Mouse (Mus musculus): ENCODE measurements around the gene Foxp1. TPM values are rescaled to one million over a fixed set of nuclear protein-coding genes. Genes with fewer than 3 reads are reported as not detected.

Foxp1 gene
- polyA plus RNA-seq, 1 experiment from 2014 or later = 141 TPM

- no peak overlapping the region for H3K9ac ChIP-seq
- no peak overlapping the region for H3K4me3 ChIP-seq
- no peaks in the 10 kb centered on the region for H3K9me3 ChIP-seq
- 37% methylated on average over 11 of the region's 11 CpGs for WGBS
- peaks cover 34% of the 10 kb centered on the region for H3K4me1 ChIP-seq
- no peaks in the 10 kb centered on the region for H3K27me3 ChIP-seq
- peaks cover 24% of the 10 kb centered on the region; the same call in 1 of the 2 replicates for H3K36me3 ChIP-seq
- no peak overlapping the region for H3K27ac ChIP-seq
- ATAC-seq (ENCODE audit: low FRiP score, low read depth) = no peak
- no peak overlapping the region for H3K4me2 ChIP-seq (replicated peaks)
Observed at GRCm38 (mm10) chr6:99451479-99451878, 71.0 kb downstream of the Foxp1 start.

GRCm38 (mm10) chr6:99447447-99447846, 75.1 kb downstream of the Foxp1 start:
- 66% methylated on average over 4 of the region's 4 CpGs for WGBS

GRCm38 (mm10) chr6:99446801-99447415, 75.6 kb downstream of the Foxp1 start:
- ATAC-seq (ENCODE audit: low FRiP score, low read depth) = no peak
- Histone ChIP-seq H3K27ac (no peak overlapping the region), H3K9ac (no peak overlapping the region), H3K27me3 (no peaks in the 10 kb centered on the region), H3K4me2 (replicated peaks) (no peak overlapping the region), H3K4me3 (no peak overlapping the region), H3K9me3 (no peaks in the 10 kb centered on the region), H3K36me3 (peaks cover 11% of the 10 kb centered on the region; the same call in 1 of the 2 replicates), H3K4me1 (peaks cover 26% of the 10 kb centered on the region)
- 92% methylated on average over 12 of the region's 12 CpGs for WGBS

More at GRCm38 (mm10) chr6:99447447-99447846, 75.1 kb downstream of the Foxp1 start:
- Histone ChIP-seq H3K9me3 (no peaks in the 10 kb centered on the region), H3K4me2 (replicated peaks) (no peak overlapping the region), H3K27ac (no peak overlapping the region), H3K36me3 (peaks cover 11% of the 10 kb centered on the region; the same call in 1 of the 2 replicates), H3K4me3 (no peak overlapping the region), H3K27me3 (no peaks in the 10 kb centered on the region), H3K9ac (no peak overlapping the region), H3K4me1 (peaks cover 31% of the 10 kb centered on the region)
- ATAC-seq (ENCODE audit: low FRiP score, low read depth) = no peak

GRCm38 (mm10) chr6:99443460-99443859, 79.1 kb downstream of the Foxp1 start:
- Histone ChIP-seq H3K9ac (no peak overlapping the region), H3K27me3 (no peaks in the 10 kb centered on the region), H3K4me3 (no peak overlapping the region), H3K4me1 (peaks cover 35% of the 10 kb centered on the region), H3K9me3 (no peaks in the 10 kb centered on the region), H3K27ac (no peak overlapping the region), H3K36me3 (peaks cover 11% of the 10 kb centered on the region; the same call in 1 of the 2 replicates), H3K4me2 (replicated peaks) (no peak overlapping the region)
- ATAC-seq (ENCODE audit: low FRiP score, low read depth) = no peak
- 69% methylated on average over 5 of the region's 5 CpGs for WGBS

GRCm38 (mm10) chr6:99441100-99441499, 81.4 kb downstream of the Foxp1 start:
- ATAC-seq (ENCODE audit: low FRiP score, low read depth) = no peak
- Histone ChIP-seq H3K27ac (no peak overlapping the region), H3K4me3 (no peak overlapping the region), H3K27me3 (no peaks in the 10 kb centered on the region), H3K4me1 (peaks cover 36% of the 10 kb centered on the region), H3K36me3 (no peaks in the 10 kb centered on the region), H3K9ac (no peak overlapping the region), H3K9me3 (no peaks in the 10 kb centered on the region), H3K4me2 (replicated peaks) (no peak overlapping the region)
- WGBS = 48% methylated on average over 7 of the region's 7 CpGs

- Histone ChIP-seq H3K9me3 (no peaks in the 10 kb centered on the region), H3K9ac (no peak overlapping the region), H3K4me3 (no peak overlapping the region), H3K27me3 (no peaks in the 10 kb centered on the region), H3K27ac (no peak overlapping the region), H3K4me1 (peaks cover 36% of the 10 kb centered on the region), H3K4me2 (replicated peaks) (no peak overlapping the region), H3K36me3 (no peaks in the 10 kb centered on the region)
- no peak for ATAC-seq (ENCODE audit: low FRiP score, low read depth)
- WGBS = 84% methylated on average over 2 of the region's 2 CpGs
Observed at GRCm38 (mm10) chr6:99440606-99441005, 81.9 kb downstream of the Foxp1 start.

- H3K36me3 ChIP-seq = peaks cover 4% of the 10 kb centered on the region
- ATAC-seq (ENCODE audit: low FRiP score, low read depth) = peak; percentile 73; the same call in 1 of the 2 replicates
- peaks cover 36% of the 10 kb centered on the region for H3K4me1 ChIP-seq
- 7% methylated on average over 9 of the region's 9 CpGs for WGBS
- no peak overlapping the region for H3K9ac ChIP-seq
- H3K9me3 ChIP-seq = no peaks in the 10 kb centered on the region
- H3K4me2 ChIP-seq (replicated peaks) = peak overlapping the region; percentile 38
- H3K27ac ChIP-seq = no peak overlapping the region
- no peaks in the 10 kb centered on the region for H3K27me3 ChIP-seq
- H3K4me3 ChIP-seq = no peak overlapping the region
Observed at GRCm38 (mm10) chr6:99439878-99440361, 82.6 kb downstream of the Foxp1 start.

- ATAC-seq (ENCODE audit: low FRiP score, low read depth) = no peak
- Histone ChIP-seq H3K27ac (no peak overlapping the region), H3K9ac (no peak overlapping the region), H3K9me3 (no peaks in the 10 kb centered on the region), H3K27me3 (no peaks in the 10 kb centered on the region), H3K36me3 (peaks cover 10% of the 10 kb centered on the region), H3K4me2 (replicated peaks) (peak overlapping the region; percentile 38), H3K4me1 (peaks cover 36% of the 10 kb centered on the region), H3K4me3 (no peak overlapping the region)
- 18% methylated on average over 9 of the region's 9 CpGs for WGBS
Observed at GRCm38 (mm10) chr6:99439214-99439877, 83.2 kb downstream of the Foxp1 start.

- no peak overlapping the region for H3K4me3 ChIP-seq
- H3K27ac ChIP-seq = no peak overlapping the region
- peaks cover 36% of the 10 kb centered on the region for H3K4me1 ChIP-seq
- no peaks in the 10 kb centered on the region for H3K27me3 ChIP-seq
- peaks cover 19% of the 10 kb centered on the region for H3K36me3 ChIP-seq
- WGBS = 90% methylated on average over 6 of the region's 6 CpGs
- no peak overlapping the region for H3K4me2 ChIP-seq (replicated peaks)
- ATAC-seq (ENCODE audit: low FRiP score, low read depth) = no peak
- no peaks in the 10 kb centered on the region for H3K9me3 ChIP-seq
- H3K9ac ChIP-seq = no peak overlapping the region
Observed at GRCm38 (mm10) chr6:99436371-99436770, 86.2 kb downstream of the Foxp1 start.

- H3K4me1 ChIP-seq = peaks cover 23% of the 10 kb centered on the region
- ATAC-seq (ENCODE audit: low FRiP score, low read depth) = no peak
- H3K36me3 ChIP-seq = peaks cover 19% of the 10 kb centered on the region
- no peak overlapping the region for H3K4me2 ChIP-seq (replicated peaks)
- no peaks in the 10 kb centered on the region for H3K9me3 ChIP-seq
- H3K27me3 ChIP-seq = no peaks in the 10 kb centered on the region
- H3K27ac ChIP-seq = no peak overlapping the region
- no peak overlapping the region for H3K4me3 ChIP-seq
- H3K9ac ChIP-seq = no peak overlapping the region
- WGBS = 93% methylated on average over 10 of the region's 10 CpGs
Observed at GRCm38 (mm10) chr6:99435140-99435539, 87.4 kb downstream of the Foxp1 start.

GRCm38 (mm10) chr6:99433006-99433405, 89.5 kb downstream of the Foxp1 start:
- no peak overlapping the region for H3K4me2 ChIP-seq (replicated peaks)
- no peak overlapping the region for H3K27ac ChIP-seq
- peaks cover 2% of the 10 kb centered on the region for H3K4me1 ChIP-seq
- ATAC-seq (ENCODE audit: low FRiP score, low read depth) = no peak
- H3K9me3 ChIP-seq = no peaks in the 10 kb centered on the region
- peaks cover 21% of the 10 kb centered on the region for H3K36me3 ChIP-seq
- no peaks in the 10 kb centered on the region for H3K27me3 ChIP-seq
- no peak overlapping the region for H3K9ac ChIP-seq
- no peak overlapping the region for H3K4me3 ChIP-seq
- WGBS = 86% methylated on average over 9 of the region's 9 CpGs

- Histone ChIP-seq H3K4me1 (peaks cover 7% of the 10 kb centered on the region; the same call in 1 of the 2 replicates), H3K27me3 (no peaks in the 10 kb centered on the region), H3K36me3 (peaks cover 24% of the 10 kb centered on the region), H3K27ac (no peak overlapping the region), H3K4me3 (no peak overlapping the region), H3K4me2 (replicated peaks) (no peak overlapping the region), H3K9me3 (no peaks in the 10 kb centered on the region), H3K9ac (no peak overlapping the region)
- WGBS = 71% methylated on average over 4 of the region's 4 CpGs
- ATAC-seq (ENCODE audit: low FRiP score, low read depth) = no peak
Observed at GRCm38 (mm10) chr6:99431941-99432340, 90.6 kb downstream of the Foxp1 start.
